Mouse (Mus musculus): ENCODE results near the gene Zfp446. TPM values are rescaled to one million over a fixed set of nuclear protein-coding genes. Genes with fewer than 3 reads are reported as not detected.
"Not testable (repeated sequence)": the region's sequence is repeated elsewhere in the genome, so short reads cannot be mapped to it uniquely, and the experiment has no call there.

The Zfp446 gene
- 8.2 and 8.4 TPM in 2 replicates for polyA plus RNA-seq (2016; fragmentation: Nextera tagmentation; extraction: Ambion mirVana)

GRCm38 (mm10) chr7:12977682-12978389 lies at the start of gene Zfp446:
Gene Zfp446, plus strand, starts transcription at chr7:12977848.
- H3K9me3 ChIP-seq = no peaks in the 10 kb centered on the region
- H3K4me1 ChIP-seq = peaks cover 23% of the 10 kb centered on the region
- WGBS = under 1% methylated on average over 49 of the region's 49 CpGs
- peaks cover 7% of the 10 kb centered on the region for H3K36me3 ChIP-seq
- H3K4me3 ChIP-seq = peak within 1 kb of the TSS; percentile 72
- H3K27me3 ChIP-seq (ENCODE audit: insufficient read depth, poor library complexity, severe bottlenecking) = no peaks in the 10 kb centered on the region
- peak; percentile 100 for DNase-seq (ENCODE audit: low spot score)
- H3K27ac ChIP-seq = peak within 1 kb of the TSS; percentile 92

- Histone ChIP-seq H3K27me3 (ENCODE audit: insufficient read depth, poor library complexity, severe bottlenecking) (peaks cover 14% of the 10 kb centered on the region; the same call in 1 of the 2 replicates), H3K4me1 (peaks cover 1% of the 10 kb centered on the region; the same call in 1 of the 2 replicates), H3K4me3 (no peak overlapping the region), H3K9me3 (no peaks in the 10 kb centered on the region), H3K36me3 (0 out of 2 replicates have a peak, but pooled peaks cover 3% of the 10 kb centered on the region), H3K27ac (no peak overlapping the region)
- WGBS = 81% methylated on average over 4 of the region's 4 CpGs
- no peak for DNase-seq (ENCODE audit: low spot score)
Observed at GRCm38 (mm10) chr7:12933615-12934140, 44.0 kb upstream of the Zfp446 start.

GRCm38 (mm10) chr7:12934808-12935207 lies 42.8 kb upstream of the Zfp446 start:
- WGBS = 63% methylated on average over 3 of the region's 3 CpGs
- H3K4me3 ChIP-seq = no peak overlapping the region
- H3K9me3 ChIP-seq = no peaks in the 10 kb centered on the region
- 0 out of 2 replicates have a peak, but pooled peaks cover 3% of the 10 kb centered on the region for H3K27me3 ChIP-seq (ENCODE audit: insufficient read depth, poor library complexity, severe bottlenecking)
- no peak overlapping the region for H3K27ac ChIP-seq
- DNase-seq (ENCODE audit: low spot score) = no peak
- H3K36me3 ChIP-seq = no peaks in the 10 kb centered on the region
- no peaks in the 10 kb centered on the region for H3K4me1 ChIP-seq

GRCm38 (mm10) chr7:12937254-12937803 lies 40.3 kb upstream of the Zfp446 start:
- not testable (repeated sequence) for DNase-seq (ENCODE audit: low spot score); H3K4me3 ChIP-seq; H3K27ac ChIP-seq; H3K36me3 ChIP-seq; H3K9me3 ChIP-seq; H3K27me3 ChIP-seq (ENCODE audit: insufficient read depth, poor library complexity, severe bottlenecking); H3K4me1 ChIP-seq
- 71% methylated on average over 4 of the region's 4 CpGs for WGBS

- H3K36me3 ChIP-seq = no peaks in the 10 kb centered on the region
- no peaks in the 10 kb centered on the region for H3K4me1 ChIP-seq
- no peak for DNase-seq (ENCODE audit: low spot score)
- WGBS = 82% methylated on average over 4 of the region's 4 CpGs
- no peak overlapping the region for H3K27ac ChIP-seq
- H3K9me3 ChIP-seq = no peaks in the 10 kb centered on the region
- H3K27me3 ChIP-seq (ENCODE audit: insufficient read depth, poor library complexity, severe bottlenecking) = no peaks in the 10 kb centered on the region
- no peak overlapping the region for H3K4me3 ChIP-seq
Observed at GRCm38 (mm10) chr7:12940599-12940998, 37.0 kb upstream of the Zfp446 start.

- Histone ChIP-seq H3K27me3 (ENCODE audit: insufficient read depth, poor library complexity, severe bottlenecking) (no peaks in the 10 kb centered on the region), H3K4me1 (no peaks in the 10 kb centered on the region), H3K27ac (no peak overlapping the region), H3K36me3 (no peaks in the 10 kb centered on the region), H3K4me3 (no peak overlapping the region), H3K9me3 (no peaks in the 10 kb centered on the region)
- DNase-seq (ENCODE audit: low spot score) = no peak
Observed at GRCm38 (mm10) chr7:12943488-12943887, 34.2 kb upstream of the Zfp446 start.

GRCm38 (mm10) chr7:12949032-12949871 lies 28.4 kb upstream of the Zfp446 start:
- 9% methylated on average over 35 of the region's 35 CpGs for WGBS
- peak; percentile 99 for DNase-seq (ENCODE audit: low spot score)
- Histone ChIP-seq H3K27ac (peak overlapping the region; percentile 91), H3K36me3 (no peaks in the 10 kb centered on the region), H3K27me3 (ENCODE audit: insufficient read depth, poor library complexity, severe bottlenecking) (no peaks in the 10 kb centered on the region), H3K4me3 (peak overlapping the region; percentile 67), H3K4me1 (peaks cover 6% of the 10 kb centered on the region), H3K9me3 (no peaks in the 10 kb centered on the region)

- no peak for DNase-seq (ENCODE audit: low spot score)
- peaks cover 6% of the 10 kb centered on the region for H3K4me1 ChIP-seq
- 10% methylated on average over 16 of the region's 16 CpGs for WGBS
Observed at GRCm38 (mm10) chr7:12949872-12950229, 27.8 kb upstream of the Zfp446 start.

GRCm38 (mm10) chr7:12954896-12955295 lies 22.8 kb upstream of the Zfp446 start:
- no peaks in the 10 kb centered on the region for H3K27me3 ChIP-seq (ENCODE audit: insufficient read depth, poor library complexity, severe bottlenecking)
- H3K36me3 ChIP-seq = no peaks in the 10 kb centered on the region
- peaks cover 5% of the 10 kb centered on the region for H3K4me1 ChIP-seq
- 46% methylated on average over 3 of the region's 3 CpGs for WGBS
- no peaks in the 10 kb centered on the region for H3K9me3 ChIP-seq
- no peak for DNase-seq (ENCODE audit: low spot score)
- H3K4me3 ChIP-seq = no peak overlapping the region
- no peak overlapping the region for H3K27ac ChIP-seq

More at GRCm38 (mm10) chr7:12949872-12950229, 27.8 kb upstream of the Zfp446 start:
- no peaks in the 10 kb centered on the region for H3K27me3 ChIP-seq (ENCODE audit: insufficient read depth, poor library complexity, severe bottlenecking)
- no peaks in the 10 kb centered on the region for H3K36me3 ChIP-seq
- no peaks in the 10 kb centered on the region for H3K9me3 ChIP-seq
- H3K4me3 ChIP-seq = peak overlapping the region; percentile 67
- peak overlapping the region; percentile 91 for H3K27ac ChIP-seq

GRCm38 (mm10) chr7:12957511-12957910 lies 20.1 kb upstream of the Zfp446 start:
- no peak overlapping the region for H3K27ac ChIP-seq
- H3K4me3 ChIP-seq = no peak overlapping the region
- no peaks in the 10 kb centered on the region for H3K36me3 ChIP-seq
- H3K27me3 ChIP-seq (ENCODE audit: insufficient read depth, poor library complexity, severe bottlenecking) = no peaks in the 10 kb centered on the region
- no peaks in the 10 kb centered on the region for H3K9me3 ChIP-seq
- H3K4me1 ChIP-seq = no peaks in the 10 kb centered on the region
- DNase-seq (ENCODE audit: low spot score) = no peak
- WGBS = 70% methylated on average over 5 of the region's 5 CpGs

- Histone ChIP-seq H3K4me1 (no peaks in the 10 kb centered on the region), H3K9me3 (no peaks in the 10 kb centered on the region), H3K27ac (no peak overlapping the region), H3K4me3 (no peak overlapping the region), H3K27me3 (ENCODE audit: insufficient read depth, poor library complexity, severe bottlenecking) (no peaks in the 10 kb centered on the region), H3K36me3 (no peaks in the 10 kb centered on the region)
- DNase-seq (ENCODE audit: low spot score) = no peak
- 84% methylated on average over 4 of the region's 4 CpGs for WGBS
Observed at GRCm38 (mm10) chr7:12958948-12959347, 18.7 kb upstream of the Zfp446 start.

GRCm38 (mm10) chr7:12959718-12960117 lies 17.9 kb upstream of the Zfp446 start:
- H3K27ac ChIP-seq = no peak overlapping the region
- no peaks in the 10 kb centered on the region for H3K27me3 ChIP-seq (ENCODE audit: insufficient read depth, poor library complexity, severe bottlenecking)
- H3K4me1 ChIP-seq = peaks cover 1% of the 10 kb centered on the region; the same call in 1 of the 2 replicates
- no peak overlapping the region for H3K4me3 ChIP-seq
- H3K9me3 ChIP-seq = no peaks in the 10 kb centered on the region
- no peaks in the 10 kb centered on the region for H3K36me3 ChIP-seq
- WGBS = 27% methylated on average over 4 of the region's 4 CpGs
- no peak for DNase-seq (ENCODE audit: low spot score)

Measured in heart, embryonic 10.5 days (tissue).